Mouse (Mus musculus): ENCODE data around the gene Kcnc1.

DNA sequence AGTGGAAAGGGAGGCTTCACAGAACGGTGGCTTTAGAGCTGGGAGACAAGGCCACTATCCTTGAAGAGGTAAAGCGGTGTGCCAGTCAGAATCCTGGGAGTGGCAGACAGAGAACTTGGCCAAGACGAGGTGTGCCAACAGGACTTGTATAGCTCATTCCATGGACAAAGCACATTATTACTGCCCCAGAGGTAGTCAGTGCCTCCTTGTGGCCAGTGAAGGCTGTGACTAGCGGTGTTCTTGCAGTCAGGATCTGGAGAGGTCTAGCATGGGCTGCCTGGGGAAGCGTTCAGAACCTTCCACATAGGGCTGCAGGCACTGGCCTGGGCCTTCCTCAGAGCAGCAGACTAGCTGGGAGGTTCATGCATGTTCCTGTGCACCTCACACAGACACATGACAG, 39.5 kb downstream of the Kcnc1 start:
- TF ChIP-seq CTCF (IDR thresholded peaks at IDR 0.05; ENCODE audit: low read depth, low read length) = no peak
- TF ChIP-seq POLR2A (IDR thresholded peaks at IDR 0.05; ENCODE audit: borderline replicate concordance, low read depth, low read length) = no peak

All from bone marrow macrophage, adult 2 months (primary cell).